Mouse (Mus musculus): Measurements from ENCODE around the gene Slc2a8.

Gene Slc2a8

GRCm38 (mm10) chr2:32938741-32939140 lies 43.1 kb downstream of the Slc2a8 start:
- in situ Hi-C loops (cut with MboI; ENCODE audit: low sequenced_read_pairs): no loop called here

- in situ Hi-C loops (cut with MboI; ENCODE audit: low sequenced_read_pairs): no loop called here
Observed at GRCm38 (mm10) chr2:32931730-32932129, 50.2 kb downstream of the Slc2a8 start.

- in situ Hi-C loops (cut with MboI; ENCODE audit: low sequenced_read_pairs): no loop called here
Observed at GRCm38 (mm10) chr2:32928947-32929829, 52.7 kb downstream of the Slc2a8 start.

- in situ Hi-C loops (cut with MboI; ENCODE audit: low sequenced_read_pairs): no loop called here
Observed at GRCm38 (mm10) chr2:32928235-32928946, 53.5 kb downstream of the Slc2a8 start.

- in situ Hi-C loops (cut with MboI; ENCODE audit: low sequenced_read_pairs): no loop called here
Observed at GRCm38 (mm10) chr2:32927624-32928234, 54.2 kb downstream of the Slc2a8 start.

GRCm38 (mm10) chr2:32926330-32927075 lies 55.4 kb downstream of the Slc2a8 start:
- in situ Hi-C loops (cut with MboI; ENCODE audit: low sequenced_read_pairs): no loop called here

- in situ Hi-C loops (cut with MboI; ENCODE audit: low sequenced_read_pairs): no loop called here
Observed at GRCm38 (mm10) chr2:32924306-32924844, 57.5 kb downstream of the Slc2a8 start.

GRCm38 (mm10) chr2:32923551-32924250 lies 58.2 kb downstream of the Slc2a8 start:
- in situ Hi-C loops (cut with MboI; ENCODE audit: low sequenced_read_pairs): no loop called here
